Mouse (Mus musculus): ENCODE data around the gene 2900026A02Rik.

DNA sequence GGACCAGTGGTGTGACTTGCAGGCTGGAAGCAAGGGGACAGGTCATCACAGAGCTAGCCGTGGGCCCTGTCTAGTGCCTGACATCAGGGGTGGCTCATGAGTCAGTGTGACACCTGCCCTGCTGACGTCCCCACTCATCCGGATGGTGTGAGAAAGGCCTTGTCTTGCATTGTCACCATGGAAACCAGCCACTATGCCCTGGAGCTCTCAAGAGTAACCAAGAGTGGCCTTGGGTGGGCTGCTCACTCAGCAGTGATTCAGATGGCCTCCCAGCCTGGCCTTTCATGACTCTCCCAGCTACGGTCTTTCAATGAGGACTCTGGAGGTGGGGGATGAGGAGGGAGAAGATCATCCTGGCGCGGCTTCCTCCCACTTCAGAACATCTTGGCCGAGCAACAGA lies 118.6 kb downstream of the 2900026A02Rik start:
- TF ChIP-seq CTCF (IDR thresholded peaks at IDR 0.05) = no peak
- TF ChIP-seq EP300 (IDR thresholded peaks at IDR 0.05; ENCODE audit: insufficient read depth, low read depth, low read length) = no peak

All from heart, adult 2 months (tissue).